Mouse (Mus musculus): ENCODE measurements around the gene Arhgef26. TPM values are rescaled to one million over a fixed set of nuclear protein-coding genes. Genes with fewer than 3 reads are reported as not detected.
A peak's percentile ranks its signal among the peaks of the same experiment; 100 is the strongest.

Gene Arhgef26
- 11.4 and 12.5 TPM in 2 replicates for polyA plus RNA-seq (2014; fragmentation: Nextera tagmentation; extraction: Ambion mirVana)

DNA sequence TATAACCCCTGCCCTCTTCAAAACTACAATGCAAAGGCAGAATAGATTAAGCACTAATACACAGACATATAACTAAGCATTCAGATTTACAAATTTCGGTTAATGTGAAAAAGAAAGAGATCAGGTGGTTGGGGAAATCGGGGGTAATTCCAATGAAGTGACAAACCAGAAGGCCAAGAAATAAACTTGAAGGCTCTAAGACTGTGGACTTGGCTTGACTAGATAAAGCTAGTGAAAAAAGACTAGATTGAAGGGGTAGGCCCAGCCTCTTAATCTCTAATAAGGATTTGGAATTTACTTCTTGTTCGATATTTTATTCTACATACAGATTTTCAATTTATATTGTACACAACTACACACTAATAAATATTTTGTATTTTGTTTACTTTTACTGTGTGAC, at the start of gene Arhgef26:
Arhgef26 (plus strand) TSS at position 301 of the 400 bp plus-strand sequence.
- 83% methylated on average over 3 of the region's 3 CpGs for WGBS

DNA sequence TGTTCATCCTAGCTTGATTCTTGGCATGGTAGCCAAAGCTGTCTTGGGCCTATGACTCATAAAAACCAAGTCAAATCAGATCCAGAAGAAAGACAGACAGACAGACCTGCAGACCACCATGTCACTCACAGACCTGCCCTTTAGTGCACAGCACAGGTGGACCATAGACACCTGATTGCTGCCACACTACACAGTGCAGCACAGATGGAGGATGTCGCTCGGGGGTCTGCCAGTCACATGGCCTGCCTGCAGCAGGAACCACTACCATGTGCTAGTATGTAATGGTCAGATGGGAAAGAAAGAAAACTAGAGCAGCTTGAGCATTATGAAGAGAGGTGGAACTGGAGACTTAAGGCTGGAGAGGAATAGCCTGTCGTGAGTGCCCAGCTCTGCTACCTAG, 27.7 kb upstream of the Arhgef26 start:
- no peak overlapping the region for H3K27ac ChIP-seq (ENCODE audit: low read depth, low read length)

More for the DNA sequence above, at the start of gene Arhgef26:
- Histone ChIP-seq H3K9ac (ENCODE audit: low read length) (peak within 1 kb of the TSS; percentile 75), H3K27ac (ENCODE audit: low read depth, low read length) (no peak within 1 kb of the TSS), H3K4me1 (ENCODE audit: control insufficient read depth, insufficient read depth, low read length) (peaks cover 2% of the 10 kb centered on the region; the same call in 1 of the 2 replicates), H3K9me3 (ENCODE audit: control insufficient read depth, low read length) (no peaks in the 10 kb centered on the region), H3K4me3 (ENCODE audit: low read depth, low read length) (peak within 1 kb of the TSS; percentile 72), H3K4me2 (ENCODE audit: low read depth) (peak within 1 kb of the TSS; percentile 81), H3K27me3 (ENCODE audit: control insufficient read depth, insufficient read depth, low read length) (0 out of 2 replicates have a peak, but pooled peaks cover 5% of the 10 kb centered on the region), H3K36me3 (ENCODE audit: control insufficient read depth, insufficient read depth, low read length) (no peaks in the 10 kb centered on the region)
- no peak for DNase-seq (ENCODE audit: low spot score)
- no peak for ATAC-seq (ENCODE audit: insufficient read depth, low FRiP score, low TSS enrichment)

DNA sequence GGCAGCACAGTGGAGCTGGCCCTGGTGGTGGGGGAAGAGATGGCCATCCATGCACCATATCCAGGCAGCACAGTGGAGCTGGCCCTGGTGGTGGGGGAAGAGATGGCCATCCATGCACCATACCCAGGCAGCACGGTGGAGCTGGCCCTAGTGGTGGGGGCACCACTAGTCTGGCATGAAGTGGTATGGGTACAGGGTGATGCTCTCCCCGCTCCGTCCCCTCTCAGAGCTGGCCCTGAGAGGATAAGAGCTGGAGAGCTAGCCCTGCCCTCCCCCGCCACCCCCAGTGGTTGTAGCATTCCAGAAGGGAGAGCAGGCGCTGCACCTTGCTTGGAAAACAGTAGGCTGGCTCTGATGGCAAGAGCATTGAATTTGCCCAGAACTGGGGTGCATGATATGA, 26.9 kb upstream of the Arhgef26 start:
- no peak overlapping the region for H3K9ac ChIP-seq (ENCODE audit: low read length)
- no peak overlapping the region for H3K27ac ChIP-seq (ENCODE audit: low read depth, low read length)
- H3K36me3 ChIP-seq (ENCODE audit: control insufficient read depth, insufficient read depth, low read length) = no peaks in the 10 kb centered on the region
- no peak overlapping the region for H3K4me2 ChIP-seq (ENCODE audit: low read depth)
- H3K4me1 ChIP-seq (ENCODE audit: control insufficient read depth, insufficient read depth, low read length) = no peaks in the 10 kb centered on the region
- no peaks in the 10 kb centered on the region for H3K27me3 ChIP-seq (ENCODE audit: control insufficient read depth, insufficient read depth, low read length)
- H3K4me3 ChIP-seq (ENCODE audit: low read depth, low read length) = no peak overlapping the region
- 91% methylated on average over 5 of the region's 5 CpGs for WGBS
- no peaks in the 10 kb centered on the region for H3K9me3 ChIP-seq (ENCODE audit: control insufficient read depth, low read length)
- DNase-seq (ENCODE audit: low spot score) (no peak), ATAC-seq (ENCODE audit: insufficient read depth, low FRiP score, low TSS enrichment) (no peak)

More for the DNA sequence above, 27.7 kb upstream of the Arhgef26 start:
- Histone ChIP-seq H3K4me3 (ENCODE audit: low read depth, low read length) (no peak overlapping the region), H3K9me3 (ENCODE audit: control insufficient read depth, low read length) (no peaks in the 10 kb centered on the region), H3K4me1 (ENCODE audit: control insufficient read depth, insufficient read depth, low read length) (no peaks in the 10 kb centered on the region), H3K36me3 (ENCODE audit: control insufficient read depth, insufficient read depth, low read length) (no peaks in the 10 kb centered on the region), H3K4me2 (ENCODE audit: low read depth) (no peak overlapping the region), H3K27me3 (ENCODE audit: control insufficient read depth, insufficient read depth, low read length) (no peaks in the 10 kb centered on the region), H3K9ac (ENCODE audit: low read length) (no peak overlapping the region)
- no peak for ATAC-seq (ENCODE audit: insufficient read depth, low FRiP score, low TSS enrichment)
- 88% methylated on average over 3 of the region's 3 CpGs for WGBS
- no peak for DNase-seq (ENCODE audit: low spot score)

DNA sequence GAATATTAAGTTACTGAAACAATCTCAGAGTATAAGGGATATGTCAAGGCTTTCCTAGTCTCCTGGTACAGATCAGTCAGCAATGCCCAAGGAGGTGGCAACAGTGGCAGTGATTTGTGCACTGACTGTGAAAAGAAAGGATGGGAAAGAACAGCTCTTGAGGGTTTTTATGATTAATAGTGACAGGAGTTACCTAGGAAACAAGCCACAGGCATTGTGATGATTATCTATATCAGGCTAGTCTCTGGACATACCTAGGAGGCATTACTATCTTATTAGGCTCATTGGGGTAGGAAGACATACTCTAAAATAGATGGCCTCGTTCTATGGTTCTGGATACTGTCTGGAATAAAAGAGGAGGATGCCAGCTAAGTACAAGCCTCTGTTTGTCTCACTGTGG, 13.4 kb upstream of the Arhgef26 start:
- no peaks in the 10 kb centered on the region for H3K27me3 ChIP-seq (ENCODE audit: control insufficient read depth, insufficient read depth, low read length)
- no peak overlapping the region for H3K4me3 ChIP-seq (ENCODE audit: low read depth, low read length)
- H3K4me2 ChIP-seq (ENCODE audit: low read depth) = no peak overlapping the region
- WGBS = 57% methylated on average over 1 of the region's 1 CpGs
- ATAC-seq (ENCODE audit: insufficient read depth, low FRiP score, low TSS enrichment) = no peak
- DNase-seq (ENCODE audit: low spot score) = no peak
- H3K27ac ChIP-seq (ENCODE audit: low read depth, low read length) = no peak overlapping the region
- H3K4me1 ChIP-seq (ENCODE audit: control insufficient read depth, insufficient read depth, low read length) = no peaks in the 10 kb centered on the region
- no peaks in the 10 kb centered on the region for H3K9me3 ChIP-seq (ENCODE audit: control insufficient read depth, low read length)
- no peaks in the 10 kb centered on the region for H3K36me3 ChIP-seq (ENCODE audit: control insufficient read depth, insufficient read depth, low read length)
- H3K9ac ChIP-seq (ENCODE audit: low read length) = no peak overlapping the region

DNA sequence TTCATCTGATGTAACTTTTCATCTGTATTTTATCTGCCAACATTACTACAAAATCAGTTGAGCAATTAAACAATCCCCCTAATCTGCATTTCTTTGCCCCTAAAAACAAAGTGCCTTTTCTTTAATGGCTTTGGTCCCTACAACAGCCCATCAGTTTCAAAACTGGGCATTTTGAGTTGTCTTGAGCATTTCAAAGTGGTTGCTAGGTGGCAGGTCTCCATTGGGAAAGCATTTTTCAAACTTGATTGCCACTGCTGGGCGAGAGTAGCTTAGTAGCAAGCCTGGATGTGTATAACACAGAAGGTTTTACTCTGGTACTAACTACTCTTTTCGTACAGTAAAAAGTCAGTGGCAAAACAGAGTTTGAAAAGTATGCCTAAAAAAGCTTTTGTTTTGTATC, 10.2 kb upstream of the Arhgef26 start:
- 65% methylated on average over 2 of the region's 2 CpGs for WGBS
- DNase-seq (ENCODE audit: low spot score) = no peak
- H3K4me2 ChIP-seq (ENCODE audit: low read depth) = no peak overlapping the region
- no peak for ATAC-seq (ENCODE audit: insufficient read depth, low FRiP score, low TSS enrichment)
- H3K36me3 ChIP-seq (ENCODE audit: control insufficient read depth, insufficient read depth, low read length) = no peaks in the 10 kb centered on the region
- no peak overlapping the region for H3K4me3 ChIP-seq (ENCODE audit: low read depth, low read length)
- no peaks in the 10 kb centered on the region for H3K4me1 ChIP-seq (ENCODE audit: control insufficient read depth, insufficient read depth, low read length)
- H3K9ac ChIP-seq (ENCODE audit: low read length) = no peak overlapping the region
- H3K27ac ChIP-seq (ENCODE audit: low read depth, low read length) = no peak overlapping the region
- no peaks in the 10 kb centered on the region for H3K27me3 ChIP-seq (ENCODE audit: control insufficient read depth, insufficient read depth, low read length)
- H3K9me3 ChIP-seq (ENCODE audit: control insufficient read depth, low read length) = no peaks in the 10 kb centered on the region

DNA sequence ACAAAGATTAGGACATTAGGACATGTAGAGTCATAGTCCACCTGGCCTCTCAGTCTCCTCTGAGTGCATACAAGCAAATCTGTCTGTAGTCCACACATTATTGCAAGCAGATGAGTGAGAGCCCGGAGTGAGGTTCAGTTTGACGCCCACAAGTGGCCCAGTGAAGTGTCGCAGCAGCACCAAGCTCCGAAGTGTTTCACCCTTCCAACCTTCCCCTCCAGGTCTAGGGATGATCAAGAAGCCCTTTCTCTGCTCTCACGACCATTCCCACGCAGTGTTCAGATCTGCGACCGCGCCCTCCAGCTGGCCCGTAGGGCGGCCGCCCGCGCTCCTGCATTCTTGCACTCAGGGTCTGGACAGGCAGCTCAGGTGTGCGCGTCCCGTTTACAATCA, 313 bp downstream of the Arhgef26 start:
- H3K27me3 ChIP-seq (ENCODE audit: control insufficient read depth, insufficient read depth, low read length) = 0 out of 2 replicates have a peak, but pooled peaks cover 5% of the 10 kb centered on the region
- no peaks in the 10 kb centered on the region for H3K9me3 ChIP-seq (ENCODE audit: control insufficient read depth, low read length)
- peak overlapping the region; percentile 75 for H3K9ac ChIP-seq (ENCODE audit: low read length)
- WGBS = 2% methylated on average over 17 of the region's 17 CpGs
- no peak overlapping the region for H3K27ac ChIP-seq (ENCODE audit: low read depth, low read length)
- 0 out of 2 replicates have a peak, but pooled peaks have one; percentile 1 for ATAC-seq (ENCODE audit: insufficient read depth, low FRiP score, low TSS enrichment)
- DNase-seq (ENCODE audit: low spot score) = no peak
- H3K4me1 ChIP-seq (ENCODE audit: control insufficient read depth, insufficient read depth, low read length) = peaks cover 2% of the 10 kb centered on the region; the same call in 1 of the 2 replicates
- peak overlapping the region; percentile 81 for H3K4me2 ChIP-seq (ENCODE audit: low read depth)
- peak overlapping the region; percentile 72 for H3K4me3 ChIP-seq (ENCODE audit: low read depth, low read length)
- H3K36me3 ChIP-seq (ENCODE audit: control insufficient read depth, insufficient read depth, low read length) = no peaks in the 10 kb centered on the region

DNA sequence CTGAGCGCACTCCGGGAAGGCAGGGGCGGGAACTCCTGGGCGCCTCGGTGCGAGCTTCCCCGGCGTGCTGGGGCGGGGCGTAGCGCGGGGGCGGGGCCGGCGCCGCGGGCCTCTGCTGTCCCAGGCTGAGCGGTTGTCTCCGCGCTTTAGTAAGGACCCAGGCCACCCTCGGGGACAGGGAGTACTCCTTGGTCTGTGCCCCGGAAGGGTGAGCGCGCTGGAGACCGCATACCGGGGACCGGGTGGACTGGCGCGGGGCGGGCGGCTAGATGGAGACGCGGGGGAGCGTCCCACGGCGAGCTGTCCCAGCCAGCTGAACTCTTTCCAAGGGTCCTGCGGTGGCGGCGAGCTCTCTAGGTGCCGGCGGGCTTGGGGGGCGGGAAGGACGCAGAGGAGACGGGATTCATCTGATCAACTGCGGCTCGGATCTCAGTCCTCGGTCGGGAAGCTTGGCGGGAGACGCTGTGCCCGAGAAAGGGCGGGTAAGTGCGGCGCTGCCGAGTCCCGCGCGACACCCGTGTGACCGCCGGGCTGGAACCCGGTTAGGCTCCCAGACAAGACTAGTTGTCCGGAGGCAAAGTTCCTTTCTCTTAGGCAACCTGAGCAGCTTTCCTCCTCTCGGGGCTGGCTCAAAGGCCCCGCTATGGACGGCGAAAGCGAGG, 841 bp downstream of the Arhgef26 start:
- H3K36me3 ChIP-seq (ENCODE audit: control insufficient read depth, insufficient read depth, low read length) = no peaks in the 10 kb centered on the region
- H3K27ac ChIP-seq (ENCODE audit: low read depth, low read length) = no peak overlapping the region
- under 1% methylated on average over 63 of the region's 68 CpGs for WGBS
- H3K9ac ChIP-seq (ENCODE audit: low read length) = peak overlapping the region; percentile 75
- 0 out of 2 replicates have a peak, but pooled peaks cover 5% of the 10 kb centered on the region for H3K27me3 ChIP-seq (ENCODE audit: control insufficient read depth, insufficient read depth, low read length)
- H3K4me2 ChIP-seq (ENCODE audit: low read depth) = peak overlapping the region; percentile 81
- peaks cover 2% of the 10 kb centered on the region; the same call in 1 of the 2 replicates for H3K4me1 ChIP-seq (ENCODE audit: control insufficient read depth, insufficient read depth, low read length)
- ATAC-seq (ENCODE audit: insufficient read depth, low FRiP score, low TSS enrichment) (peak; percentile 93), DNase-seq (ENCODE audit: low spot score) (peak; percentile 80)
- H3K9me3 ChIP-seq (ENCODE audit: control insufficient read depth, low read length) = no peaks in the 10 kb centered on the region
- peak overlapping the region; percentile 72 for H3K4me3 ChIP-seq (ENCODE audit: low read depth, low read length)

DNA sequence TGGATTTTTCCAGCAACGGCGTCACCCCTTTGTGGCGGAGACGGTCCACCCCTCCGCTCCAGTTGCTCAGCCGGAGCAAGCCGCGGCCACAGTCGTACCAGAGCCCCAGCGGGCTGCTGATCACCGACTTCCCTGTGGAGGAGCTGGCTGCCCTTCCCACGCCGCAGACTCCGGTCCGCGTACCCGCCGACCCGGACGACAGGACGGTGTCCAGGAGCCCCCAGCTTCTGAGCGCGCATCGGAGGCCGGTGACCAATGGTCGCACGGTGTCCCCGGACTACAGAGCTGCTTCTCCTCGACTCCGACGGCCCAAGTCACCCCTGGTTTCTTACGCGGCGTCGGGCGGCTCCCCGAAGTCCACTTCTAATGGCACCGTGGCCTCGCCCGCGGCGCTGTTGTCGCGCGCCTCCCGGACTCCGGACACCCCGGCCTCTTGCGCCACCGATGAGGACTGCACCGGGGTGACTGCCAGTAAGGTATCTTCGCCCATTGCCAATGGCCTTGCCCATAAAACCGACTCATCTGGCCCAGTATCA, 1.4 kb downstream of the Arhgef26 start:
- peak; percentile 70 for ATAC-seq (ENCODE audit: insufficient read depth, low FRiP score, low TSS enrichment)
- H3K4me1 ChIP-seq (ENCODE audit: control insufficient read depth, insufficient read depth, low read length) = peaks cover 2% of the 10 kb centered on the region; the same call in 1 of the 2 replicates
- no peaks in the 10 kb centered on the region for H3K9me3 ChIP-seq (ENCODE audit: control insufficient read depth, low read length)
- peak; percentile 67 for DNase-seq (ENCODE audit: low spot score)
- WGBS = under 1% methylated on average over 53 of the region's 53 CpGs
- peak overlapping the region; percentile 72 for H3K4me3 ChIP-seq (ENCODE audit: low read depth, low read length)
- peak overlapping the region; percentile 75 for H3K9ac ChIP-seq (ENCODE audit: low read length)
- no peaks in the 10 kb centered on the region for H3K36me3 ChIP-seq (ENCODE audit: control insufficient read depth, insufficient read depth, low read length)
- H3K27me3 ChIP-seq (ENCODE audit: control insufficient read depth, insufficient read depth, low read length) = 0 out of 2 replicates have a peak, but pooled peaks cover 5% of the 10 kb centered on the region
- H3K27ac ChIP-seq (ENCODE audit: low read depth, low read length) = no peak overlapping the region
- peak overlapping the region; percentile 81 for H3K4me2 ChIP-seq (ENCODE audit: low read depth)
